Mouse (Mus musculus): ENCODE measurements around the gene Prlhr. TPM values are rescaled to one million over a fixed set of nuclear protein-coding genes. Genes with fewer than 3 reads are reported as not detected.

Gene Prlhr
- total RNA-seq (2017): 1.1 TPM in 1 of 2 replicates, not detected in the other

DNA sequence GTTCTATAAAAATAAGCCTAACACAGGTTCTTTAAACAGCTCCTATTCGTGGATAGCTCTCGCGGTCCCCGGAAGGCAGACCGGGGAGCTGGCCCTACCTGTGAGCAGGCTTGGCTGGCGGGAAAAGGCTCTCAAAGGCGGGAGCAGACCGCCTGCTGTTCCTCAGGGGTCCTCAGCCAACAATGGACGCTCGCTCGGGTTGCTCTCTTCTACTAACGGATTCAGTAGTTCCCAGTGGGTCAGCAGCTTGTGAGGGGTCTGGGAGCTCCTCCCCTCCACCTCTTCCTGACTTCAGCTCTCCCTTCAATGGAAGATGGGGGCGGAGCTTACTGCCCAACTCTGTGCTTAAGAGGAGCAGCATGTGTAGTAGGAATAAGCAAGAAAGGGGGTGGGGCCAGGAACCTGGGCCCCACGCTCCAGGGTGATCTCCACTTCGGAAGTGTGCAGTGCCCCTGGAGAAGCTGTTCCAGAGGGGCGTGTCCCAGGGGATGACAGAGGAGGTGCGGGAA is at the start of gene Prlhr:
Gene Prlhr, minus strand, starts transcription at position 51 of the 509 bp plus-strand sequence.
- no peak for ATAC-seq (replicated peaks; ENCODE audit: low read depth, poor library complexity, severe bottlenecking)

DNA sequence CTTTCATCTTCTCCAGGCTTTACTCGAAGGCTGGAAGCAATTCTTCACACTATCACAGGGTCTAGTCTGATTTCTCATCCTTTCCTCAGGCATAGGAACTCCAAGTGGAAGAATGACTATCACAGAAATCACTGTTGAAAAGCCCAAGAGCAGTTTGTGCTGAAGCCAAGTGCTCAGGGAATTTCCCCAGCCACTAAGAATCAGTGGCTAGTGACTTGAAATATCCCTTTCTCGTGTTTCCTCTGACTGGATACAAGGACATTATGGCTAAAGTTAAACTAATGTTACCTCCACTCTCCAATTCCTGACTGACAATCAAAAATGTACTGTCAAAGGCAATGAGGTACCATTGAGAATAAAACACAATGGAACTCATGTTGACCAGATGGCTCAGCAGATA is 47.0 kb upstream of the Prlhr start:
- no peak for ATAC-seq (replicated peaks; ENCODE audit: low read depth, poor library complexity, severe bottlenecking)

DNA sequence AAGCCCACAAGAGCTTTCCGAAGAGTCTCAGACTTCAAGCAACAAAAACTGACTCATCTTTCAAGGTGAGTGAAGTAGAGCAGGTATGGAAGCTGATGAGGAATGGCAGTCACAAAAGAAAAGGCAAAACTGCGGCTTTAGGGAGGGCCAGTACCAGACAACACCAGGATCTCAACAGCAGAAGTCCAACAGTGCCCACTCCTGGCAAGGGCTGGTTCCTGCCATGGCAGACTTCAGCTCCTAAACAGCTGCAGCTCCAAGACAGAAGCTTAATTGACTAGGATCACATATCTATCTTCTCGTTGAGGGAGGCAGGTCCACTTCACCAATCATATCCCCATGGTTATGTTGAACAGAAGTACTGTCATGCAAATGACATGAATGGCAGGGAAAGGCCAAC is 45.3 kb upstream of the Prlhr start:
- no peak for ATAC-seq (replicated peaks; ENCODE audit: low read depth, poor library complexity, severe bottlenecking)

DNA sequence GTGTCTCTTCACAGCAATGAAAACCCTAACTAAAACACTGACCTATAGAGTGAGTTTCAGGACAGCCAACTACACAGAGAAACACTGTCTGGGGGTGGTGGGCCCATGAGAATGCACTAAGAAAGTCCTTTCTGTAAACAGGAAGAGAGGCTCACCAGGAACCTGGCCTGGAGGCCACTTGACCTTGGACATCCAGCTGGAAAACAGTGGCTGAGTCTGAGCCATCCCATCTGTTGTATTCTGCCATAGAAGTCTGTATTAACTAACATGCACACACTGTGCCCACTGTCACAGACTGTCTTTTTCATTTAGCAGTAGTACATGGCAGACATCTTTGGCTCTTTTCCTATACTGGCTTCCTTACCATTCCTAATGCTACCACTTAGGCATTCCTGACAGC is 32.1 kb upstream of the Prlhr start:
- ATAC-seq (replicated peaks; ENCODE audit: low read depth, poor library complexity, severe bottlenecking): no peak

DNA sequence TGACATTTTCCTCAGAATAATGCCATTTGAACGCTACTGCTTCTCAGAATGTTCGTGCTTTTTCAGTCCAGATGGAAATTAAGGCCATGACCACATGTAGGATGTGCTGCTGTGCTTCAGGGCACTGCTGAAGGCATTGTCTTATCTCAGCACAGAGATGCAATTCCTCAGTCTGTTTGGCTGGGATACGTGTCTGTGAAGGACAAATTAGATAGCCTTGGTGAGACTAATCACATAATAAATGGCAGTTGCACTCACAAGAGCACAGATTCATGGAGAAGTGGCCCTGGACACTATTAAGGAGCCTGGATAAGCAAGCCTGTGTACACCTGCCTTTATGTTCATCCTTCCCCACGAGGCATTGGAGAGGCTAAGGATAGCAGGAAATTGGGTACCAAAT is 29.1 kb upstream of the Prlhr start:
- ATAC-seq (replicated peaks; ENCODE audit: low read depth, poor library complexity, severe bottlenecking): no peak

DNA sequence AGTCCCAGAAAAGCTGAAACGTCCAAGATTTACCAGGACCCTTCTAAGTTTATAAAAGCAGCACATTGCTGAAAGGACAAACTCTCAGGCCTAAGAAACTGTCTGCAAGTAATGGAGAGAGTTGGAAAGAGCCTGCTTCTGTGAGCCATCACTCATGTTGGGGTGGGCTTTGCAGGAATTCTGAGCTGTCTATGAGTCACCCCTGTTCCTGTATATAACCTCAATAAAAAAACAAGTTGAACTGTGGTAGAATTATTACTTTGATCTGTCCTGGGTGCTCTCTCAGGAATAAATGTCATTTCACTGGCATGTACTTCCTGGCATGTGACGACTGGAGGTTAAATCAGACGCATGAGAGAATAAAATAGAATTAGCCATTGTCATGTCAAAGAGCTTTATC is 27.7 kb upstream of the Prlhr start:
- no peak for ATAC-seq (replicated peaks; ENCODE audit: low read depth, poor library complexity, severe bottlenecking)

DNA sequence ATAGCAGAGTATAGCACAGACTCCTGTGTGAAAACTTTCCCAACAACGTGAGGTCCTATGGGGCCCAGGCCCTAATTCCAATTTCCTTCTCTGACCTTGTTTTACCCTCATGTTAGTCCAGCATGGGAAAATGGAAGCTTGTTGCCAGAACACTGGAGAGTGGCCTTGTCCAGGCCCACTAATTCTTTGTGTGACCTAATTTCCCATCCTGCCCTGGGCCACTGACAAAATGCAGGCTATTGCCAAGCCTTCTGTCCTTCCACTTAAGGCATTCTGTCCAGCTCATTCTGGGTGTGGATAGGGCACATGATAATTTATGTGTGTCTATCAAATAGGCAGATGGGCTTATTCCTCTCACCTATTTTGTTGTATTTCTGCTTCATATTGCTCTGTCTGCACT is 21.5 kb upstream of the Prlhr start:
- ATAC-seq (replicated peaks; ENCODE audit: low read depth, poor library complexity, severe bottlenecking): no peak

DNA sequence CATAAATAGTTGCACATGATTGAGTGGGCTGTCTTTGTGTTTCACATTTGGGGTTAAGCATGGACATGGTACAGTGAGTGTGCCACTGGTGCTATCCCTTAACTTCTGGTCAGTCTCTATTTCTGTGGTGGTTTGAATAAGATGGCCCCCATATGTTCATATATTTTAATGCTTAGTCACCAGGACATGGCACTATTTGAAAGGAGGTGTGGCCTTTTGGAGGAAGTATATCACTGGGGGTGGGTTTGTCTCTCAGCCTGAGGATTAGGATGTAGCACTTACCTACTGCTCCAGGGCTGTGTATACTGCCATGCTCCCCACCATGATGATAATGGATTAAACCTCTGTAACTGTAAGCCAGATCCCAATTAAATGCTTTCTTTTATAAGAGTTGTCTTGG is 17.2 kb upstream of the Prlhr start:
- no peak for ATAC-seq (replicated peaks; ENCODE audit: low read depth, poor library complexity, severe bottlenecking)

DNA sequence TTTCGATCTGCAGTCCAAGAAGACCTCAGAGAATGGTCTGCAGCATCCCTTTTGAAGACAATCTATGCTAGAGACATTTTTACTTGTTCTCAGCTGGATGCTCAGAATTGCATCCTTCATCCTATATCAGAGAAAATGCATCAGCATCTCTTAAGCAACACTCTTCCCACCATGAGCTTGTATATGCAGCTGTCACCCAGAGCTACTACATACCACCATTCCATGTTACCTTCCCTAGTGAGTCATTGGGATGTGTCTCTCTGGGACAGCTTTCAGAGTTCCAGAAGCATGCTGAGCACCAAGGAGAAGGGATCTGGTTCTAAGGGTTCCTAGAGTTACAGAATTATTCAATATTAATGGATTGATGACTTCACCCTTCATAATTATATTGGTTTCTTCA is 10.8 kb upstream of the Prlhr start:
- no peak for ATAC-seq (replicated peaks; ENCODE audit: low read depth, poor library complexity, severe bottlenecking)

DNA sequence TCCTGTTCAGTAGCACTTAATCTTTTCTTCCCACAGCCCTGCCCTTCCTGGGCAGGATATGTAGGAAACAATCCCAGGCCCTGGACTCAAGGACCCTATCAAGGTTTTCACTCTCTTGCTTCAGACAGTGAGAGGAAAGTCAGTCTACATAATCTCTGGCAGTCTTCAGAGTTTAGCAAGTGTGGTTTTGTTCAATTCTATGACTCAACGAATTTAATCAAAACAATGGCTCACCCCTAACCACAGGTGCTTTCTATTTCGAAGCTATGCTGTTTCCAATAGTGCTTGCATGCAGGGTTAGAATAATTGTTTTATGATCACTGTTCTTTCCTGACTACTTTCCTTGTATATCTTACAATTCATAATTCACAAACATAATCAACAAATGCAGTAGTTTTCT is 9.7 kb upstream of the Prlhr start:
- no peak for ATAC-seq (replicated peaks; ENCODE audit: low read depth, poor library complexity, severe bottlenecking)

DNA sequence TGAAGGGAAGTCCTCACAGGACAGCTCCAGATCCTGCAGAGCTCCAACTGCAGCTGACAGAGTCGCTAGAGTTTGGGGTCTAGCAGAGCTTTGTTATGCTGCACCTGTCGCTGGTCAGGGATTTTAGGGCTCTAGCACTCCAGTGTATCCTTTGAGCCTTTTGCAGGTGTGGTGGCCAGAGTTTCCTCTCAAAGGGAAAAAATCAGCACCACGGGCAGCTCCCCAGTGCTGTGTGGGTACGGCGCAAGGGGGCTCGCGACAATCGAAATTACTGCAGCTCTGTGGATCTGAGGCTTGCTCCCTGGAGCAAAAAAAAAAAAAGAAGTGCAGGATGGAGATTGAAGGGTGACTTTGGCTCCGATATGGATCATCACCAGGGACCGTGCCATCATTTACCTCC is 742 bp upstream of the Prlhr start:
- ATAC-seq (replicated peaks; ENCODE audit: low read depth, poor library complexity, severe bottlenecking): 0 out of 2 replicates have a peak, but pooled peaks have one; percentile 51

DNA sequence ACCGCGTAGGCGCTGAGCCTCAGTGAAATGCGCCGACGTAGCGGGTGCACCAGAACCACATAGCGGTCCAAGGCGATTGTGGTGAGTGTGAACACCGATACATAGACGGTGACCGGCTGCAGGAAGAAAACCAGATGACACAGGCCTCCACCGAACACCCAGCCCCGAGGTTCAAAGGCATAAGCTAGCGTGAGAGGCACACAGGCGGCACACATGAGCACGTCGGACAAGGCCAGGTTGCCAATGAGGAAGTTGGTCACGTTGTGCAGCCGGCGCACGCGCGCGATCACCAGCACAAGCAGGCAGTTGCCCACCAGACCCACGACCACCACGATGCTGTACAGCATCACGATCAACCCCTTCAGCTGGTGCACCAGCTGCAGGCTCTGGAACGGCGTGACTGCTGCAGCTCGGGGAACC is 506 bp downstream of the Prlhr start:
- peak; percentile 31; the same call in 1 of the 2 replicates for ATAC-seq (replicated peaks; ENCODE audit: low read depth, poor library complexity, severe bottlenecking)

DNA sequence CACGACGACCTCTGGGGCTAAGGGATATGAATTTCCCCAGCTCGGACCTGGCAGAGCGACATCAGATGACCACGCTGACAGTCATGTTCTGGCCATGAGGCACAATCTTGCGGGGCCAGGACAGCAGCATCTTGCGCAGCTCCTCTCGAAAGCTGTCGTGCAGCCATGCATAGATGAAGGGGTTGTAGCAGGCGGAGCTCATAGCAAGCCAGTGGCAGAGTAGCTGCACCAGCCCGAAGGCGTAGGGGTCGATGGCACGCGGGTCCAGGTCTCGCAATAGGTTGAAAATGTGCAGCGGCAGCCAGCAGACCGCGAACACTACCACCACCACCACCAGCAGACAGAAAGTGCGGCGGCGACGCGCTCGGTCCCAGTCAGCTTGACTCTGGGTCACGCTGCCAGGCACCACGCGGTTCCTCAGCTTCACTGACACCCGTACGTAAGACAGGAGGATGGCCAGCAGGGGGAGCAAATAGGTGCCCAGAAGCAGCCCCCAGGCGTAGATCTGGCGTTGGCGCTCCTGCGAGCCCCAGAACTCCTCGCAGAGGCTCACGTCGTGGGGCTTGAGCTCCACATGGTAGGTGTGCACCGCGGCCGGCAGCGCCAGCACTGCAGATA is 1.0 kb downstream of the Prlhr start:
- peak; percentile 90 for ATAC-seq (replicated peaks; ENCODE audit: low read depth, poor library complexity, severe bottlenecking)

DNA sequence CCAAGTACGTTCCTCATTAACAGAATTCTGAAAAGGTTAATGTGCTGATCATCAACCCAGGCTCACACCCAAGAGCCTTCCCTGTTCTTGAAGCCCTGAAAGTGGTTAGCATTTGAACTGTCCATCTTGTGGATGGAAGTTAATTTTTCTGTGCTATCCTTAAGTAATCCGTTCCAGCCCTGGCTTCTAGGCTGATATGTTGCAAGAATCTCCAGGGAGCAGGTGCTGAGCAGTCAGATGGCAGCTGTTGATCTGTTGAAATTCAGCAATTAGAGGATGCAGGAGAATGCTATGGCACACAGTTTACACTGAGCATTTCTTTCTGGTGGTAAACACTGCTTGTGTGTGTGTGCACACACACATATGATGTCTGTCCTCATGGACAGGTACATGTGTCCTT is 2.4 kb downstream of the Prlhr start:
- no peak for ATAC-seq (replicated peaks; ENCODE audit: low read depth, poor library complexity, severe bottlenecking)

DNA sequence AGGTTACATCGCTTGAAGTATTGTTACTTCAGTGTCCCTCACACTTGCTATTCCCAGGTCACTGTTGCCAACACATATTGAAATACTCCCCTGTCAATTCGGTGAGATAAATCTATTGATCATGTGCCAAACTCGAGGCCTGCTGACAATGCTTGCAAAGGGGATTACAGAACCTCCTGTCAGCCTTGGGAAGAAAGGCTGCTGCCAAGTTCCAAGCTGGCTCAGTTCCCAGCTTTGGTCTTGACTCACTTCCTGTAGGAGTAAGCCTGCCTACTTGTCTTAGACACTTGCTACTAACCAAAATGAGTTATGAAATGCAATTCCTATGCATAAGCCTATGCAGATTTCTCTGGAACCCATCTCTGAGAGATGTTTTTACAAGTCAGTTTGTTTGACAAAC is 4.2 kb downstream of the Prlhr start:
- peak; percentile 46 for ATAC-seq (replicated peaks; ENCODE audit: low read depth, poor library complexity, severe bottlenecking)

DNA sequence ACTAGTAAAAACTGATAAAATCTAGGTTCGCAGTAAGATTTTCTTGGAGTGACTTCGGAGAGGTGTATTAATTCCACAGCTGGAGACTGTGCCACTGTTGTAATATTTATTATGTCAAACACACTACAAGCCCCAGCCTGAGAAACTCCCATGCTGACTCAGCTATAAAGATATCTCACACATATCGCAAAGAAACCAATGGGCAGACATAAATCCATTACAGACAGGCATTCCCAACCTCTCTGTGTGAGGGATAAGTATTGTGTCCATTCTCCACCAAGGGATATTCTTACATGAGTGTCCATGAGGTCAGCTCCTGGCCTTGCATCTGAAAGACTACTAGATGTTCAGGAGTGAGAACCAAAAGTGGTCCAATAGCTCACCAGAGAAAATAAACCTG is 4.7 kb downstream of the Prlhr start:
- ATAC-seq (replicated peaks; ENCODE audit: low read depth, poor library complexity, severe bottlenecking): no peak

DNA sequence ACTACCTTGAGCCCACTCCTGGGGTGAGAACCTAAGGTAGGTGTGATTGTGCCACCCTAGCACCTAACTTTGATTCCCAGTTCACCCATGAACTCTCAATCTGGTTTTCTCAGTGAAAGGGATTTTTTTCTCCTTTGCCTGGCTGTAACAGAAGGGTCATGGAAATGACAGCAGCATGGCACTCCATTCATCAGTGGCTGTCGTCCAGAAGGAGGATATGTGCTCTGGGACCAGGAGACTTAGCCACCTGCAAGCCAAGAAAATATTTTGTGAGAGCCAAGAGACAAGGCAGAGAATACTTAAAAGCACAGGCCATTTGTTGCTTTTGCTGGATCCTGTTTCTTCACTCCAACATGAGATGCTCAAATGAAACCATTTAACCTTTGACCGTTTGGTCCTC is 6.6 kb downstream of the Prlhr start:
- no peak for ATAC-seq (replicated peaks; ENCODE audit: low read depth, poor library complexity, severe bottlenecking)

DNA sequence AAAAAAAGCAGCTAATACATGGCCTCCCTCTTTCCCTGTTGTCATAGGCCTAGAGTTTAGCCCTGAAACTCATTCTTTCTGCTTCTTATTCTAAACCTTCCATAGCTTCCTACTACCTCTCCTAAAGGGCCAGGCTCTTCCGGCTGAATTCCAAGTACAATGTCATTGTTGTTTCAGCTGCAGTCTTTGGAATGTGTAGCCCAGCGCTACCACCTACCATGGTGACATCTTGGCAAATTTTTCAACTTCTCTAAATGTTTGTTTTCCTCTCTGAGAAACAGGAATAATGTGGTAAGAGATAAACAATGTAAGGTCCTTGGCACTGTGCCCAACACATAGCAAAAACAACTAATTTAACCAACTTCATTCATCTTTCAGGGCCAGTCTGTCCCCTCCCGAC is 8.4 kb downstream of the Prlhr start:
- no peak for ATAC-seq (replicated peaks; ENCODE audit: low read depth, poor library complexity, severe bottlenecking)

DNA sequence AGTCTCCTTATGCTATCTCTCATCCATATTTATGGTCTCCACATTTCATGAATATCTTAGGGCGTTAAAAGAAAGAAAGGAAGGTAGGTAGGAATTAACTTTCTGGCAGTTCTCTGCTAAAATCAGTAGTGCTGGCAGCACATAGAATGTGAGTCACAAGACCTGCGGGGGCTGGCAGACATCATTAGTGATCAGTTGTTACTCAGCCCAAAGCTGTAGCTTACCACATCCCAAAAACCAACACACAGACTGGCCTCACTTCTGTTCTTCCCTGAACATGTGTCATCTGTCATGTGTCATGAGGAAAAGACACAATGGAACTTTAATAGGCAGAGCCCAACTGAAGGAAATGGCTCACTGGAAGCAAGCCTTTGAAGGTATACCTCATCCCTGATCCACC is 9.0 kb downstream of the Prlhr start:
- ATAC-seq (replicated peaks; ENCODE audit: low read depth, poor library complexity, severe bottlenecking): no peak

DNA sequence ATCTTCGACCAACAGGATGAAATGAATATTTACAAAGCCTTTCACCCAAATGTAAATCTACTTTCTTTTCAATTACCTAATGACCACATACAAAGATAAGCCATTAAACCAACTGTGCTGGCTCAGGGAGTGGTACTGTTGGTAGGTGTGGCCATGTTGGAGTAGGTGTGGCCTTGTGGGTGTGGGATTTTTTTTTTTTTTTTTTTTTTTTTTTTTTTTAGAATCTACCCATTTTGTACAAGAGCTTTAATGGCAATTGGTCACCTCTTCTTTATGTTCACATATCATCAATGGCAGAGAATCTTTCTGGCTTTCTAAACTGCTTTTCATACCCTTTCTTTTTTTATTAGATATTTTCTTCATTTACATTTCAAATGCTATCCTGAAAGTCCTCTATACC is 12.3 kb downstream of the Prlhr start:
- no peak for ATAC-seq (replicated peaks; ENCODE audit: low read depth, poor library complexity, severe bottlenecking)

DNA sequence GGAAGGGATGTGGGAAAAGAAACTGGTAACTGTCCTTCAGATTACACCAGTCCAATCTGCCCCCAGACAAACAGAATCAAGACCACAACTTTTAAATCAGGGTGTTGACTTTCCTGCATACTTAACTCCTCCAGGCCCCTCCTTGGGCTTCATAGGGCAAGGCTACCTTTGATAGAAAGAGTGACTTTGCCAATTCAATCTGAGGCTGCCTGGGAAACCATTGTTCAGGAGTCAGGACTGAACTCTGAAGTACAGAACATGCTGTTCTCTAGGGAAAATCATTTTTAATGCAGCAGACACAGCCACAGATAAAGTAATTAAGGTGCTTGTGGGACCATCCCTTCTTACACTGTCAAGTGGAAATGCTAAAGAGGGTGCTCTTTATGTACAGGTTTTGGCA is 27.6 kb downstream of the Prlhr start:
- ATAC-seq (replicated peaks; ENCODE audit: low read depth, poor library complexity, severe bottlenecking): no peak

DNA sequence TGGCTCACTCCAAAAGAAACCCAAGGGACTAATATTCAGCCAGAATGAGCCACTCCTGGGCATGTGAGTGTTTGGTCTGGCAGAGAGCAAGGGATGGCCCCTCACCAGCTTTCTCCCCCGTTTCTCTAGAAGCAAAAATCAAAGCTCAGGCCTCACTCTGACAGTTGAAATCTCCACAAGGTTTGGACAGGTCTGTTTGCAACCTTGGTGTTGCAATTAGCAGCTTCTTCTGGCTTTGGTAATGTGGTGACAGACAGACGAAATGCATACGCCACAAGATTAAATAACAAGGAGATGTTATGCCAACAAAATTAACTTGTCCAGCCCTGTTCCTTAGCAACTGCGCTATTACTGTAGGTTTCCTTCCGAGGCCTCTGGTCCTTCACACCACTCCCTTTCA is 28.0 kb downstream of the Prlhr start:
- no peak for ATAC-seq (replicated peaks; ENCODE audit: low read depth, poor library complexity, severe bottlenecking)

All from common myeloid progenitor, adult 5-6 weeks (primary cell).